Mouse (Mus musculus) urinary bladder, postnatal 10 days (tissue): Measurements from ENCODE around the gene Ccdc96.

Experiments used
- DNase-seq: peaks from one replicate; pipeline ENCODE4 v3.0.0; 2022; ENCODE audit warnings: low spot score

The Ccdc96 gene

DNA sequence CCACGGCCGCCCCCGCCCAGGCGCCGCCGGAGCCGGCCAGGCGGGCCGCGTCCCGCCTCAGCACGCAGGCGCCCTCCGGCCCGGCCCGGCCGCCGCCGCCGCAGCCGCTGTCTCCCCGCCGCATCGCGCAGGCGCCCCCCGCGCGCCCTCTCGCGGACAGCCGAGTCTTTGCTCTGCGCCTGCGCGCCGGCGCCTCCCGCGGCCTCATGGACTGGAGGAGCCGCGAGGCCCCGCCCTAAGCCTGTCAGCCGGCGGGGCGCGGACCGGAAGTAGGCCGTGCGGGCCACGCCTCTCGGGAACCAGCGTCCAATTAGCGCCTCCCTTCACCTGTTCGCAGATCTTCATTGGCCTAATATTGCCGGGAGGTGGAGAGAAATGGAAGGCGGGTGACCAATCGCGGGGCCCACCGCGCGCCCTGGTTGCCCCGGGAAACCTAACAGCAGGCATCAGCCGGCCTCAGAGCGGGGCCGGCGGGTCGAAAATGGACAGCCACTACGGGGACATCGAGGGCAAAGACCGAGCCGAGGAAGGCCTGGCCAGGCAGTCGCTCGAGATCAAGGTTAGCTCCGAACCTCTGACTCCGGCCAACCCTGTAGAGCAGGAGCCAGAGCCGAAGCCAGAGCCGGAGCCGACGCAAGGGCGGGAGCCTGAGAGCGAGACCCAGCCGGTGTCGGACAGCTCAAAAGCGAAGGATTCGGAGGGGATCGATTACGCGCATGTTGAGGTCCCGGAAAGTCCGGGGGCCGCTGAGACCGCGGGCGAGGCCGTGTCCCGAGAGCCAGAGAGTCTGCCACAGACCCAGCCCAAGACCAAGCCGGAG, at the start of gene Ccdc96, which contains the start of gene Tada2b:
Gene Ccdc96 (plus strand): TSS at position 418 of the 820 bp plus-strand sequence.
Gene Tada2b (minus strand): TSS at position 115 of the 820 bp plus-strand sequence.
- DNase-seq: peak; percentile 81

DNA sequence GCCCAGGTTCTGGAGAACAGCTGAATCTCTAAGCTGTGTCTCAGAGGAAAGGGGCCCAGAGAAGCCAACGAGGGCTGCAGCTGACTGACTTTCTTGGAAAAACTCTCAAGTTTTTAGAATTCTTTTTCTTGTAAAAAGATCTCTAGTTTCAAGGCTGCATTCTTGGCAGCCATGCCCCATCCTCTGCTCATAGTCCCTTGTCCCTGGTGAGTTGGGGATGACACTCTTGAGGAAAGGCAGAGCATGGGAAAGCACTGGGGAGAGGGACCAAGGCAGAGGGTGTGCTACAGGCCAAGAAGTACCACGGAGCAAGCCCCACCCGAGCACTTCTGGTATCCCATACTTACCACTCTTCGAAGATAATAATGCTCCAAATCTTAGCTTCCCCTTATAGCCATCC, 47.5 kb upstream of the Ccdc96 start:
- DNase-seq: no peak

DNA sequence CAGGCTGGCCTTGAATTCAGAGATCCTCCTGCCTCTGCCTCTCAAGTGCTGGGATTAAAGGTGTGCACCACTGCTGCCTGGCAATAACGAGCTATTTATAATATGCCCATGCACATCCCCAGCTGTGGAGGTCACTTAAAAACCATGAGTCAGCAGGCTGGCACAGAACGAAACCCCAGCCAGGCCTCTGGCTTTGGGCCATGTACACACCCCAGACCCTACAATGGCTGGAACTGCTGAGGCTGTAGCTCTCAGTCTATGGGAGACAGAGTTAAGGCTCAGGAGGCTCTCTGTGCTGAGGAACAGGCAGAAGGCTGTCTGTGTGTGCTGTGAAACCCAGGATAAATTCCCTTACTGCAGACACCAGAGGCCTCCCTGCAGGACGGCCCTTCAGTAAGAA, 43.6 kb upstream of the Ccdc96 start:
- no peak for DNase-seq

DNA sequence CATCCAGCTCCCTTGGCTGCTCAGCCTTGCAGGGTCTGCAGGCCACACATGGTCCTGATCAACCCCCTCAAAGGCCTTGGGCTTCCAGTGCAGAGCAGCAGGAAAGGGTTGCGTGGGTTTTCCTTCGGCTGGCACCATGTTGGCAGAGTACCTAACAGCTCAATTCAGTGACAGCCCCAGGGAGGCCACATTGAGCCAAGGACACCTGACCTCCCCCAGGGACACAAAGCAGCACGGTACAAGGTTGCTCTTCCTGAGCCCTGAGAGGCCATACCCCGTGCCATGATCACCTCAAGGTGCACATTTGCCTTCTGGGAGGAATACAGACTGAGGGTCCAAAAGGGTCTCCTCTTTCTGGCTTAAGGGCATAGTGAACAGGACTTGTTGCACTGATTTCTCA, 39.8 kb upstream of the Ccdc96 start:
- DNase-seq: no peak

DNA sequence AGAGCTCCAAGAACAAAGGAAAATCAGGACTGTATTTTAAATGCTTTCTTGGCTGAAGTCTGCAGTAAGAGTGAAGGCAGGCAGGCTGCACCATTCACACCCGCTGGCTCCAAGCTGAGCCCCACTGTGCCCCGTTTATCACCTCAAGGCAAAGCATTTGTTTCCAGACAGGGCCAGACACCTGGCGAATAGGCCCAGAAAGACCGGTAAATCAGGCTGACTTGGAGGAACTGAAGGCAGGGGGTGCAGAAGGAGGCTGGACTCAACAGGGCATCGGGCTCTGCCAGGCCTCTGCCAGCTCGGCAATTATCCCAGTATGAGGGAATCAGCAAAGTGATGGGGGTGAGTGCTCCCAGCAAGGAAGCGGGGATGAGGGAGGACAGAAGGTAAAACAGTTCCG, 39.4 kb upstream of the Ccdc96 start:
- no peak for DNase-seq

DNA sequence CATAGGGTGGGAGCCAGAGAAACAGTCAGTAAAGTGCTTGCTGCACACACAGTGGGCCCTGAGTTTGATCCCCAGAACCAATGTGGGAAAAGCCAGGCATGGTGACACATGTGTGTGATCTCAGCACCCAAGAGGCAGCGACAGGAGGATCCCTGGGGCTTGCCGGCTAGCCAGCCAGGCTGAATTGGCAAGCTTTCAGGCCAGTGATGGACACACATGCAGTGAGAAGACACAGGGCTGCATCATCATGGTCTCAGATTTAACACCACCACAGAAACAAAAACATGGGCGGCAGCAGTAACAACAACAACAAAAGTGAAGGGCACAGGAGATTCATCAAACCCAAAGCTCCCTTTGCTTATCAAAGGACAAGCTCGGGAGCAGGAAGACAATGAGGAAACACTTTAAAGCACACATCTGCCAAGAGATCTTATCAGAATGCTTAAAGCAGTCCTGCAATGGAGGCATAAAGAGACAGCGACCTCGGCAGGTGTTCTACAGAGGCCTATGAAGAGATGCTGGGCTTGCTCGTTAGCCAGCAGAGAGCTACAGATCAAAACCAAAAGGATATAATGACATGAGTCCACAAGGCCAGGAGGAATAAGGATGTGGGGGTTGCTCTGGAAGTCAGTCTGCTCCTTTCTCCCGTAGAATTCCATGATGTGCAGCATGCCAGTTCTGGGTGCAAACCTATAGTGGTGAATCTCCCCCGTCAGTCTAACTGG, 38.1 kb upstream of the Ccdc96 start:
- no peak for DNase-seq

DNA sequence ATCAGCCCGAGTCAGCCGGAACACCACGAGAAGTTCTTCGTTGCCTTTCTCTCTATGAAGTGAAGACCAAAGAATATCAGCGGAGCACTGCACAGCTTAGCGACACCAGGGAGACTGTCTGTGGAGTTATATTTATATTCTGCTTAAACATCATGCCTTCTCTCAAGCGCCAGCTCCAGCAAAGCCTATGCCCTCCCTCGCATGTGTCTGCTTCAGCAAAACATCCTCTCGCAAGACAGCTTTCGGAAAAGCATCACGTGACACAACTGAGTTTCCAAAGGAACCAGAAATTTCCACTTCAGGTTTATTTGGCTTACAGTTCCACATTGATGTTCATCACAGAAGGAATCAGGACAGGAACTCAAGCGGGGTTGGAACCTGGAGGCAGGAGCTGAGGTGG, 36.5 kb upstream of the Ccdc96 start:
- no peak for DNase-seq

DNA sequence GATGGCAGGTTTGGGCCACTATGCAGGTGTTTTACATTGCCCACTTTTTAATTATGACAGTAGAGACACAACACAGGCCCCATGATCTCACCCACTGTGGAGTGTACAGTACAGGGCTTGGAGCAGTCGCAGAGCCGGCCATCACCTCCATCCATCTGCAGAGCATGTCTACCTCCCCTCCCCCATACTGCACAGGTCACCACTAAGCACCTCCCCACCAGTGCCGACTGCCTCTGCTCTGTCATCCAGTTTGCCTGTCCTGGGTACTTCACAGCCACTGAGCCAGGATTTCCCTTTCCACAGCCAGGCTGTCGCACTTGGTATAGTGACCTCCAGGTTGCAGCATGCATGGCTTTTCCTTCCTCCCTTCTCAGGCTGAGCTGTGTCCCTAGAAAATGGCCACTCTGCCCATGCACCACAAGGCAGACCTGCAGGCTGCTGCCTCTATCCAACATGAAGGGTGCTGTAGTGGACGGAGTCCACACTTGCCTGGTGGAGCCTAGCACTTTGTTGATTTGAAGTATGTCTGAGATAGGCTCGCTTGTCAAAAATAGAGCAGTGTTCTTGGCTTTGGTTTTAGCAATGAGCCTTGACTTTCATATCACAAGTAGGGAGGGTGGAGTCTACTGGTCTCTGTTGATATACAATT, 34.6 kb upstream of the Ccdc96 start:
- DNase-seq: no peak

DNA sequence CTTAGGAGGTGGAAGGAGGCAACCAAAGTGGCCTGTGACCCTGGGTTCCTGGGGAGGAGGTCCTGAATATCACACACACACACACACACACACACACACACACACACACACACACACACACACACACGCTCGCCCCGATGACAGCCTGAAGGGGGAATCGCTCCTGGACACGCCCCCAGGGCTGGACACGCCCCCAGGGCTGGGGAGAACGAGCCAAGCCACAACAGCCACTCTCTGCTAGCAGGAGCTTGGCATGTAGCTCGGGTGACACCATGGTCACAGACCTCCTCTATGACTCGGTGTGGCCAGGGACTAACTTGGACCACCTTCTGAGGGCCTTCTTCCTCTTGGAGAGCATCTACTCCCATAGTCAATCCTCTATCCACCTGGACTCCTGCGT, 33.3 kb upstream of the Ccdc96 start:
- no peak for DNase-seq

DNA sequence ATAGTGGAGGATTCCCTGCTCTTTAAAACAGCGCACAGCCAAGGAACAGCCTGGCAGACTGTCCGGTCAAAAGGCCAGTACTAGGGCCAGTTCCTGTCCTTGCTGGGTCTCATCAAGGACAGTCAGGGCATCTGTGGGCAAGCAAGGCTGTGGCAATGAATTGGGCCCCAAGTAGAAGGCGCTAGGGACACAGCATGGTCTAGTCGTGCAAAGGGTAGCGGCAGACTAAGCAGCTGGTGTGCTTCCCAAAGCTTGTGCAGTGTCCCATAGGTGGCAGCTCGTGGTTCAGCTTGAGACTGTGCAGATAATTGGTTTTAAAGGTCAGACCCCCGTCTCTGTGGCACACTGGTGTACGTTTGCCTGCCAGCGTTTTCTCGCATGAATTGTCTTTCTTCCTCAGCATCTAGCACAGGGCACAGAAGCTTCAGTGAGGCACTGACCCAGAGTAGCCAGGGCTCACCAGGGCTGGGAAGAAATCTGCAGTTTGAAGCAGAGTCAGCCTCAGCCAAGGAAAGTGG, 32.5 kb upstream of the Ccdc96 start:
- DNase-seq: no peak

DNA sequence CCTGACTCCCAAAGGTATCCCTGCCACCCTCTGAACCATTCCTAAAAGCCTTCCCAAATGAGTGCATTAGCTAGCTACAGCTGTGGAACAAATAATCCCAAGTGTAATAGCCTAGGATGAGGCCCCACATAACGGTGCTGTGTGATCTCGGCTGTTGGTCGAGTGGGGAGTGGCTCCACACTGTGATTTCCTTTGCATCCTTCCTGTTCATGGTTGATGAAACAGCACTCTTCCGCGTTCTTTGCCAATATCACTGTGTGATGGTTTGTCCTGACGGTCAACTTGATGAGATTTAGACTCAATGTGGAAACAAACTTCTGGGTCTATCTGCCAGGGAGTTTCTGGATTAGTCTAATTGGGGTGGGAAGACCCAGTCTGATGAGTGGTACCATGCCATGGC, 31.6 kb upstream of the Ccdc96 start:
- no peak for DNase-seq

DNA sequence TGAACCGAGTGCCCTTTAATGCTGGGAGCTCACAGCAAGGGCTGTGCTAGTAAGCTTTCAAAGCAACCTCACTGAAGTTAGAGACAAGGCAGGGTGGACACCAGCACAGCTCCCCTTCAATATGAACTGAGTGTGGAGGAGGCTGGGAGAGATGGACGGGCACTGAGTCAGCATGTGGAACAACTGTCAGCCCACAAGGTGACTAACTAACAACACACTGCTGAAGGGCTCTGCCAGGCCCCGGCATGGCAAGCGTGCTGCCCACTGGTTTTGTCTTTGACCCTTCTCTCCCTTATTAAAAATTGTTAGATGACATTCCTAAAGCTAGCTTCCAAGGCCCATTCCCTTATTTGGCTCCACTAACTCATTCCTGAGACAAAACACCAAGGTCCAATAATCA, 26.7 kb upstream of the Ccdc96 start:
- no peak for DNase-seq

DNA sequence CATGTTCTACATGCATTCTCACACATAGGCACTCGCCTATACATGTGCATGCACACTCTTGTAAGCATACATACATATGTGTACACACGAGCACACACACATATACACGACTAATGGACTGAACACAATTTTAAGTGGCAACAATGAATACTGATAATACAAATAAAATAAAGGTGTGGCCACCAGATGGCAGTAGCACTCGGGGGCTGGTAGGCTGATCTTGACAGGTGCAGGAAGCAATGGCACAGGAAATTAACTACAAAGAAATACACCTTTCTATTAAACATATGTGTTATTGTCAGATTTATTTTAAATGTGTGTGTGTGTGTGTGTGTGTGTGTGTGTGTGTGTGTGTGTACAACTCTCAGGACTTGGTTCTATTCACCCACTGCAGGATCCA, 25.5 kb upstream of the Ccdc96 start:
- no peak for DNase-seq

DNA sequence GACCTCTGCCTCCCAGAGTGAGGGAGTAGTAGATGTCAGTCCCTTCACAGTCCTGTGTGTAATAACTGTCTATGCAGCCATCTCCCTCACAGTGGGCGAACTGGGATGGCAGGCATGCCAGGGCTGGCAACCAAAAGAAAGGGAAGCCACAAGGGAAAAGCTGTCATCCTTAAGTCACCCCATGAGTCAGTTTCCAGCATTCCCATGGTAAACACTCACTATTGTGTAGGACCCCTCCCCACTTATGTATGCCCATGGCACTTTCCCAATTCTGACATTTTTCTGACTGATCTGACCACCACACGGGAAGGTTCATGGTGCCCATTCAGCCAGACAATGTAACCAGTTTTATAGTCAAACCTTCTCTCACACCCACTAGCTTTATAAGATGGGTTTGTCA, 23.7 kb upstream of the Ccdc96 start:
- DNase-seq: no peak

DNA sequence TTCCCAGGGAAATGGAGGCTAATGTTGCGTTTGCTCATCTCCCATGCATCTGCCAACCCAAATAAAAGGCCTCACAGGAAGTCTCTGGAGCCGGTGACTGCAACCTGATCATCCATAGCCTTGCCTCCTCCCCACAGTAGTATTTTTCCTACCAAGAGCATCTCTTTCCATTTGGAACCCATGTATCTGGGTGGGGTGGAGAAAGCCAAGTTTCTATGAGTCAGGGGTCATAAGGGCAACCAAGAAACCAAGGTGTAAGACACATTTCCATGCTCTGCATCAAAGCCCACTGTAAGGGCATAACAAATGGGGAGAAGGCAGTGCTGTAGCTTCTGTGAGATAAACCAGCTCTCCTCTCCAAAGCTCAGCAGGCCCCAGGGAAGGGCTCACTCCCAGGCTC, 23.2 kb upstream of the Ccdc96 start:
- DNase-seq: no peak

DNA sequence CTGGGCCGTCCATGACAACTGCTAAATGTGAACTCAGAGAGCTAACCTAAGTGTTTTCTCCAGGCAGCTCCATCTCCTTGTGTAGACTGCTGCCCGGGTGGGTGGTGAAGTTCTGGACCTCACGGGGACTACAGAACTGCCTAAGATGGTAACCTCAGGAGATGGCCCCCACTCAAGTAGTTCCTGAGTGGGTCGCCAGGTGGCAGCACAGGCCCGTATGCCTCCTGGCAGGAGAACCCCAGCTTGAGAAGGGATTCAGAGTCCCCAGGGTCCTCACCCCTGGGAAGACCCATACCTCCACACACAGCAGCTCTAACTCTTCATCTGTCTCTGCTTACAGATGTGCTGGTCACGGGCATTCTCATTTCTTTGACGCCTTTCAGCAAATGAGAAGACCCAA, 21.6 kb upstream of the Ccdc96 start:
- peak; percentile 38 for DNase-seq

DNA sequence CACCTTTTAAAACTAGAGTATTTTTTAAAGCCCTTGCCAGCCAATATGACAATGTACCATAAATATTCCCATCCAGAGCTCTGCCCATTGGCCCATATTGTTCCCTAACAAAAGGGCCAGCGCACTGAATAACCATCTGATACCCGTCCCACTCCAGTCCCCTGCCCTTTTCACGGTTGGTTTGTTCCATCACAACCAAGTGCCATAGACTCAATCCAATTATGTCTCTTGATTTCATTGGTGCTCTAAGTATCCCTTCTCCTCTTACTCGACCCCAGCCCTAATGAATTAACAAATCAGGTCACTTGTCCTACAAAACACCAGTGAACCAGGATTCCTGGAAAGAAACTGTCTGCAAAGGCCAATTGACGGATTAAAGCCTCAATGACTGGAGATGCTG, 21.0 kb upstream of the Ccdc96 start:
- DNase-seq: no peak

DNA sequence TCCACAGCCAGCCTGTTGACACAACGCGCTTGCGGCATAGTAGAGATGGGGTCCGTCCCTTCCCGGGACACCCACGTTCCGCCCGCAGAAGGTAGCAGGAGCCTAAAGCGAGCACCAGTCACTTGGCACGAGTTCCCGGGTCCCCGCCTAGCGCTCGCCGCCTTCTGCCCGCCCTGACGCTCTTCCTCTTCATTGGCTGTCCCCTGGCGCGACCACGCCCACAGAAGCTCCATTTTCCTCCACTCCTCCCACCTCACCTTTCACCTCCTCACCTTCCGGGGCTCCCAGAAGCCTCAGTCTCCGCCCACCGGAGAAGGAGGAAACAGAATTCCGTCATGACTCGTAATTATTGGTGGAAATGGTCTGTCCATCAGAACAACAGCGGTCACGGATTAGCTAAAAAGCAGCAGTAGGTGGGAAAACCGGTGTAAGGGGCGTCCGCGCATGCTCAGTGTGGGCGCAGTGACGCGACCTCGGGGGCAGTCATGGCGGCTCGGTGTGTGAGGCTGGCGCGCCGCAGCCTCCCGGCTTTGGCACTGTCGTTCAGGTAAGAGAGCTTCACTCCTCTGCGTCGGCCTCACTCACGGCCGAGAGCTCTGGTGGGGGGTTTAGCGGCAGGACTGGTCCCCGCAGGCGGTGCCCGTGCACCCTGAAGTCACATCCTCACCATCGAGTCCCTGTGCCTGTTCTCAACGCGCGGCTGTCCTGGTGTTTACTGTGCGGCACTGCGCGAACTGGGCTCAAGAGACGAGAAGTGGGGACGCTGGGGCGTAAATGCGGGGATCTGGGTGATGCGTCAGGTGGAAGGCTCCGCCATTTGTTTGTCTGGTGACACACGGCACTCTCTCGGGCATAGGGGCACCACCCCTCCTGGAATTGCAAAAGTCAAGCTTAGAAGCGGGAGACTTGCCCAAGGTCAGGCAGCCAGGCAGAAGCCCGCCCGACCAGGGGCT, 19.4 kb upstream of the Ccdc96 start, which contains the start of gene Grpel1:
Gene Grpel1 (plus strand): TSS at position 290 of the 953 bp plus-strand sequence.
- peak; percentile 86 for DNase-seq

DNA sequence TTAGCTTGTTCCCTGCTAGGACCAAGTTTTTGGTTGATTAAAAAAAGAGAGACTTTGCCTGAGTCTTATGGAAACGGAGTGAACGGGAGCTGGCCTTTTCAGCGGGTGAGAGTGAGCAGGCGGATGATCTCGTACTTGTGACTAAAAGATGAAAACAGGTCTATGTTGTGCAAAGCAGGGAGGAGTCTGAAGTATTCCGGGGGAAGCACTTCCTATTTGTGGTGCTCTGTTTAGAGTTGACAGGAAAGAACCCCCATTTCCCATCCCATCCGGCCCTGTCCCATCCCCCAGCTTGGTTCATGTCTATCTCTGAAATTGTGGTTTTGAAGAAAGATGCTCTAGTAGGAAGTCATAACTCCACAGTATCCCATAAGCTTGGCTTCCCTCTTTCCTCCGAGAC, 18.5 kb upstream of the Ccdc96 start:
- no peak for DNase-seq

DNA sequence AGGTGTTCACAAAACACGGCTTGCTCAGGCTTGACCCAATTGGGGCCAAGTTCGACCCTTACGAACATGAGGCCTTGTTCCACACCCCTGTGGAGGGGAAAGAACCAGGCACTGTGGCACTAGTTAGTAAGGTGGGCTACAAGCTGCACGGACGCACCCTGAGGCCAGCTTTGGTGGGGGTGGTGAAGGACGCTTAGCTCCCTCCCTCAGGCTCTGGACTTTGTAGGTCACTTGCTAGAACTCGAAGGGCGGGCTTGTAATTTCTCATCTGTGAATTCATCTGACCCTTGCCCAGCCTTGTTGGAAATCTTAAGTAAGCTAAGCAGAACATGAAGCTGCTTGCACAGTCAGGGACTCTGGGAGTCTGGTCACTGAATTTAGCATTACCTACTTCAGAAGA, 13.2 kb upstream of the Ccdc96 start:
- no peak for DNase-seq

DNA sequence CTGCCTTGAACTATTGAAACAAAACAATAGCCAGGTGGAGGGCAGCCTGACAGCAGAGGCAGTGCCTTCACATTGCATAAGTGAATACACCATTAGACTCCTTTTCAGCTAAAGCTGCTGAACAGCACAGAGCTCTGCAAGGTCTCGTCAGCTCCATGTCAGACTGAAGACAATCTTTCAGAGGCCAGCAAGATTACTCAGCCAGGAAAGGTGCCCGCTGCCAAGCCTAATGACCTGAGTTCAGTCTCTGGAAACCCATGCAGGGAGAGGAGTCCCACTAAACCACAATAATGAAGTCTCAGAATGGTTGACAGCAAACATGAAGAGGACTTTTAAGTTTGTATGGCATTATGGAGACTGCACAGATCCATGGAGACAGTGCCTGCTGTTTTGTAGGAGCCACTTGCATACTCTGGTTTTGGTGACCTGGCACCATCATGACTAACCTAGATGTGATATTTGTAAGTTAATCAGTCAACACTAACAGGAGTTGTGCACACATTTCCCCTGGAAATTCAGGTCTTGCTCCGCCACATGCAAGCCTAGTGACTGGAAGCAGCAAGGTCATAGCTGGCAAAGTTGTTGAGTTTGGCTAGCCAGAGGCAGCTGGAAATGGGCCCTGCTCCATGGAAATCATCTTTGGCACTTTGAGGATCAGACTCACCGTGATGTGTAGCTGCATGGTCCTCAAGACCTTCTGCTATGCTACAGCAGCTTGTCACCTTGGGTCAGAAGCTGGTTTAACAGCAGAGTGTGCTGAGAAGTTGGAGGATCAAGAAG, 11.3 kb upstream of the Ccdc96 start:
- no peak for DNase-seq
